Mouse (Mus musculus) cortical plate, adult 2 months (tissue): ENCODE results near the gene Gucy2c.

Experiments
- CTCF ChIP-seq: fragments of 200-500 bp; IDR thresholded peaks from 2 replicates; pipeline ENCODE4 v1.5.1; 2011; ENCODE audit warnings: mild to moderate bottlenecking, control low read depth, low read length; ENCODE audit not compliant: insufficient read depth; ENCODE audit errors: extremely low read depth
- POLR2A ChIP-seq: fragments of 200-500 bp; IDR thresholded peaks from 2 replicates; pipeline ENCODE4 v1.6.1; 2011; ENCODE audit warnings: mild to moderate bottlenecking, low read length, control low read depth; ENCODE audit not compliant: insufficient read depth; ENCODE audit errors: extremely low read depth

DNA sequence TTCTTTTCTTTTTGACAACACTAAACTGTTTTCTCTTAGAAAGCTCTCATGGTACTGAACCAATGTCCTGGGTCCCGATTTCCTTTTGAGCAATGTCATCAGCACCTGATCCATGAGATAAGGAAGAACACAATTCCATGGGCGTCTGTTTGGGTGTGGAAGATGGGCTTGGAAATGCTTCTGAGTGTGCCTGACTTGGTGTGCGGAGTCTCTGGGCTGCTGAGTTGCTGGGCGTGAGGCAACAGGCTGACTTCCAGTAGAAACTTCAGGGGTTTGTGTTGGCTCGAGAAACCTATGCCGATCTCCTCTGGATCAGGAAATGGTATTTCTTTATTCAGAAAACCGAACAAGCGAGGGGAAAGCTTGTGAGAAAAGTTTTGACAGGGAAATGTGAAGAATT, 12.4 kb downstream of the Gucy2c start:
- TF ChIP-seq CTCF, result no peak
- no peak for TF ChIP-seq POLR2A
